Mouse (Mus musculus): ENCODE results near the gene Scg2. TPM values are rescaled to one million over a fixed set of nuclear protein-coding genes. Genes with fewer than 3 reads are reported as not detected.

The Scg2 gene
- 0.37 TPM for polyA plus RNA-seq (2014; fragmentation: Illumina TruSeq; extraction: RNeasy Lipid Tissue Mini Kit (QIAGEN cat#74804))

DNA sequence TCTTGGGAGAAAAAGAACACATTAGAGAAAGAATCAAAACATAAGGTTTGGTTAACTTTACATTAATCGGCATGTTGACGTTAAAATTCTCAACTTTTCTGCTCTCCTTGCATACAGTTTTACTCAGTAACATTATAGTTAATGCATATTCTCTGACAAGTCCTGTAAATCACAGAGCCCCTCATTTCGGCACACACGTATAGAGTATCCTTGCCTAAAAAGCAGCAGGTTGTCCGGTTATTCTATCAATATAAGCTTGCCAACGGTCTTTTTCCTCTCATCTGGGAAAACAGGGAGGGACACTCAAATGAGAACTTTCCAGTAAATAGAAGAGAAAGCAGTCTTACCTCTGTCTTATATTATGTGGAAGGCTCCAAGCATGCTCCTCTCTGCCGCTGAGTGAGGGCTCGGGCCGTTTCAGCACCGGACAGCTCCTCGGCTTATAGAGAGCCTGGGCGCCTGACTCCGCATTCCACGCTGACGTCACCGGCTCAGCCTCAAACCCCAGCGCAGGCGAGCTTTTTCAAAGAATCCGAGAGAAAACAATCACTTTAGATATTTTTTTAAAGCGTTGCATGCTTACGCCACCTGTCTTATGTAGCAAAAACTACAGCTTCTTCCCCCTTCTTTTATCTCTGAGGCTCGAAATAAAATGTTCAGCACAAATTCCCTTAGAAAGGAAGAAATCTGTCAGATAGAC lies at the start of gene Scg2:
Gene Scg2, minus strand, starts transcription at position 512 of the 700 bp plus-strand sequence.

Other genes starting within 250 kb of the Scg2 start
- gene Ap1s3, start 231.9 kb upstream of the Scg2 start, polyA plus RNA-seq (2014; fragmentation: Illumina TruSeq; extraction: RNeasy Lipid Tissue Mini Kit (QIAGEN cat#74804)), result 7.2 TPM